Mouse (Mus musculus): ENCODE results near the gene Hist1h2af. TPM values are rescaled to one million over a fixed set of nuclear protein-coding genes. Genes with fewer than 3 reads are reported as not detected.
A peak's percentile ranks its signal among the peaks of the same experiment; 100 is the strongest.
"Not testable (repeated sequence)": the region's sequence is repeated elsewhere in the genome, so short reads cannot be mapped to it uniquely, and the experiment has no call there.

Gene Hist1h2af
- polyA plus RNA-seq, 1 experiment = 14.2 TPM

- Histone ChIP-seq H3K4me3 (ENCODE audit: insufficient read depth, low read length) (peak overlapping the region; percentile 85), H3K4me1 (ENCODE audit: control insufficient read depth, insufficient read depth, low read length) (no peaks in the 10 kb centered on the region; the same call in 1 of the 2 replicates), H3K27ac (ENCODE audit: insufficient read depth, low read length) (peak overlapping the region; percentile 84; the same call in 1 of the 2 replicates)
- TF ChIP-seq POLR2A (IDR thresholded peaks at IDR 0.05; ENCODE audit: extremely low read depth, insufficient read depth, low read length) (no peak), CTCF (IDR thresholded peaks at IDR 0.05; ENCODE audit: extremely low read depth, insufficient read depth, low read length) (no peak)
Observed at GRCm38 (mm10) chr13:23554393-23554792, 20.7 kb downstream of the Hist1h2af start.

GRCm38 (mm10) chr13:23554925-23555838 is 21.5 kb downstream of the Hist1h2af start:
- no peak for TF ChIP-seq CTCF (IDR thresholded peaks at IDR 0.05; ENCODE audit: extremely low read depth, insufficient read depth, low read length)
- TF ChIP-seq POLR2A (IDR thresholded peaks at IDR 0.05; ENCODE audit: extremely low read depth, insufficient read depth, low read length) = peak; percentile 94
- H3K4me1 ChIP-seq (ENCODE audit: control insufficient read depth, insufficient read depth, low read length) = no peaks in the 10 kb centered on the region; the same call in 1 of the 2 replicates
- peak overlapping the region; percentile 88; the same call in 1 of the 2 replicates for H3K27ac ChIP-seq (ENCODE audit: insufficient read depth, low read length)
- peak overlapping the region; percentile 85 for H3K4me3 ChIP-seq (ENCODE audit: insufficient read depth, low read length)

- TF ChIP-seq POLR2A (IDR thresholded peaks at IDR 0.05; ENCODE audit: extremely low read depth, insufficient read depth, low read length) (peak; percentile 75), CTCF (IDR thresholded peaks at IDR 0.05; ENCODE audit: extremely low read depth, insufficient read depth, low read length) (no peak)
- H3K4me1 ChIP-seq (ENCODE audit: control insufficient read depth, insufficient read depth, low read length) = no peaks in the 10 kb centered on the region; the same call in 1 of the 2 replicates
- peak overlapping the region; percentile 61; the same call in 1 of the 2 replicates for H3K27ac ChIP-seq (ENCODE audit: insufficient read depth, low read length)
- H3K4me3 ChIP-seq (ENCODE audit: insufficient read depth, low read length) = peak overlapping the region; percentile 85
Observed at GRCm38 (mm10) chr13:23555839-23556416, 22.2 kb downstream of the Hist1h2af start.

- Histone ChIP-seq H3K27ac (ENCODE audit: insufficient read depth, low read length) (no peak overlapping the region), H3K4me3 (ENCODE audit: insufficient read depth, low read length) (no peak overlapping the region; the same call in 1 of the 2 replicates), H3K4me1 (ENCODE audit: control insufficient read depth, insufficient read depth, low read length) (no peaks in the 10 kb centered on the region; the same call in 1 of the 2 replicates)
- TF ChIP-seq CTCF (IDR thresholded peaks at IDR 0.05; ENCODE audit: extremely low read depth, insufficient read depth, low read length) (no peak), POLR2A (IDR thresholded peaks at IDR 0.05; ENCODE audit: extremely low read depth, insufficient read depth, low read length) (no peak)
Observed at GRCm38 (mm10) chr13:23556906-23557305, 23.2 kb downstream of the Hist1h2af start.

- H3K27ac ChIP-seq (ENCODE audit: insufficient read depth, low read length); H3K4me3 ChIP-seq (ENCODE audit: insufficient read depth, low read length); H3K4me1 ChIP-seq (ENCODE audit: control insufficient read depth, insufficient read depth, low read length): not testable (repeated sequence)
Observed at GRCm38 (mm10) chr13:23560699-23561098, 27.0 kb downstream of the Hist1h2af start.

DNA sequence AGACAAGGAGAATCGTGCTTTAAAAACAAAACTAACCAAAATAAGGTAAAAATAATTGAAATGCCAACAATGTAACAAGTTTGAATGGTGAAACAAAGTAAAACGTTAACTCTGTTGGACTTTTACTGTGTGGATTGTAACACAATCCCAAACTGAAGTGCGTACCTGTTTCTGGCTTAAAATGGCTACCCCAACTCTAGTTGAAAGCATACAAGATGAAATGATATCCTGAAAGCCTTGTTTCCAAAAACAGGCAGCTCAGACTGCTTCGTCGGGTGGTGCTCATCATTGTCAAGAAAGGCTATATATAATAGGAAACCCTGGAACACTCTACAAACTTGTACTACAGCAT is 27.8 kb downstream of the Hist1h2af start:
- H3K4me1 ChIP-seq (ENCODE audit: control insufficient read depth, insufficient read depth, low read length) = not testable (repeated sequence)
- H3K4me3 ChIP-seq (ENCODE audit: insufficient read depth, low read length) = peak overlapping the region; percentile 7
- H3K27ac ChIP-seq (ENCODE audit: insufficient read depth, low read length) = 0 out of 2 replicates have a peak overlapping the region, but pooled peaks have one; percentile 26

DNA sequence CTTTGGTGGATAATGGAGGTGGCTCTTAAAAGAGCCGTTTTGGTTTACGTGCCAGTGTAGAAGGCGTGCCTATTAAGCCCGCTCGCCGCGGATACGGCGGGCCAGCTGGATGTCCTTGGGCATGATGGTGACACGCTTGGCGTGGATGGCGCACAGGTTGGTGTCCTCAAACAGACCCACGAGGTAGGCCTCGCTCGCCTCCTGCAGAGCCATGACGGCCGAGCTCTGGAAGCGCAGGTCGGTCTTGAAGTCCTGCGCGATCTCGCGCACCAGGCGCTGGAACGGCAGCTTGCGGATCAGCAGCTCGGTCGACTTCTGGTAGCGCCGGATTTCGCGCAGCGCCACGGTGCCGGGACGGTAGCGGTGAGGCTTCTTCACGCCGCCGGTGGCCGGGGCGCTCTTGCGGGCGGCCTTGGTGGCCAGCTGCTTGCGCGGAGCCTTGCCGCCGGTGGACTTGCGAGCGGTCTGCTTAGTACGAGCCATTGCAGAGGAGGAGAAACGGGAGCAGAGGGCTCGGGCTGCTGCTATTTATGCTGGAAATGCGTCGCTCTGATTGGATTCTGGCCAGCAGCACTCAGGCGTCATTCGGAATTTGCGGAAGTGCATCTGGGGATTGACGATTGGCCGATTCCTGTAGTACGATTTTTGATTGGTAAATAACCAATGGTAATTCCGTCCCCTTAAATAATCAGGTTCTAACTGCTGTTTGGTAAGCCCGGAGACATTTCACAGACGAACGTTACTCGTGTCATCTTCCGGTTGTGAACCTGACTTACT is 28.4 kb downstream of the Hist1h2af start, which contains the start of gene Hist1h3e:
Hist1h3e (minus strand) TSS at position 487 of the 777 bp plus-strand sequence.
- H3K4me1 ChIP-seq (ENCODE audit: control insufficient read depth, insufficient read depth, low read length) = not testable (repeated sequence)
- TF ChIP-seq POLR2A (IDR thresholded peaks at IDR 0.05; ENCODE audit: extremely low read depth, insufficient read depth, low read length) = peak; percentile 99

DNA sequence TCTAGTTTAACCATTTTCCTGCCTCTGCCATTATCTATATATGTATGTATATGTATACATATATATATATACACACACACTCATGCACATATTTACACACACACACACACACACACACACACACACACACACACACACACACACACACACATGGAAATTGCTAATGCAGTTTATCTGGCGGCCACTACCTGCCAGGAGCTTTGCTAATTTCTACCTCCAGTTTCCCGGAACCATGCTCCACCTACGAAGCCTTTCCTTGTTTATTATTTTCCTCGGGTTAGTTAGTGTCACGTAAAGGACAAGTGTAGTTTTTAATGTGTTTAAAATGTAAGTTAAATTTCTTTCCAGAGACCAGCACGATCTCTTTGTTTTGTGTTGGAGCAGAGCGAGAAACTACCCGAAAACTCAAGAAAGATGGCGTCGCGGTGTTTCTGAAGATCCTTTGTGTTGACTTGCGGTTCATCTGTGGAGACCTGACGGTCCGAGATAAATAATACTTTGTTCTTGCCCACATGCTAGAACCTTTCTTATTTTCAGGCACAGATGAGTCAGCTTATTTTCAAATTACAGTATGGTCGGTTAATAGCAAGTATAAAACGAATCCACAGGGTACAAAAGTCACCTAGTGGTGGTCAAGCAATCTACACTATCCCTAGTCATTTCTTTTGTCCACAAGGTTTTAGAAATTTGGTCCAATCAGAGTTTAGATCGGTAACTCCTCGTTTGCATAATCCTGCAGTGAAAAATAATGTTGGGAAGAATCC is 29.2 kb downstream of the Hist1h2af start:
- TF ChIP-seq POLR2A (IDR thresholded peaks at IDR 0.05; ENCODE audit: extremely low read depth, insufficient read depth, low read length) (no peak), CTCF (IDR thresholded peaks at IDR 0.05; ENCODE audit: extremely low read depth, insufficient read depth, low read length) (no peak)

More for the DNA sequence above, 28.4 kb downstream of the Hist1h2af start, which contains the start of gene Hist1h3e:
- H3K27ac ChIP-seq (ENCODE audit: insufficient read depth, low read length) = peak within 1 kb of the TSS; percentile 85
- H3K4me3 ChIP-seq (ENCODE audit: insufficient read depth, low read length) = peak within 1 kb of the TSS; percentile 7

GRCm38 (mm10) chr13:23564482-23564881 is 30.8 kb downstream of the Hist1h2af start:
- Histone ChIP-seq H3K4me1 (ENCODE audit: control insufficient read depth, insufficient read depth, low read length) (no peaks in the 10 kb centered on the region), H3K27ac (ENCODE audit: insufficient read depth, low read length) (no peak overlapping the region), H3K4me3 (ENCODE audit: insufficient read depth, low read length) (no peak overlapping the region)
- no peak for TF ChIP-seq POLR2A (IDR thresholded peaks at IDR 0.05; ENCODE audit: extremely low read depth, insufficient read depth, low read length)
- no peak for TF ChIP-seq CTCF (IDR thresholded peaks at IDR 0.05; ENCODE audit: extremely low read depth, insufficient read depth, low read length)

More for the DNA sequence above, 29.2 kb downstream of the Hist1h2af start:
- peak overlapping the region; percentile 85 for H3K27ac ChIP-seq (ENCODE audit: insufficient read depth, low read length)
- peak overlapping the region; percentile 7 for H3K4me3 ChIP-seq (ENCODE audit: insufficient read depth, low read length)
- no peaks in the 10 kb centered on the region for H3K4me1 ChIP-seq (ENCODE audit: control insufficient read depth, insufficient read depth, low read length)

- Histone ChIP-seq H3K27ac (ENCODE audit: insufficient read depth, low read length) (peak overlapping the region; percentile 99), H3K4me3 (ENCODE audit: insufficient read depth, low read length) (peak overlapping the region; percentile 69)
- not testable (repeated sequence) for H3K4me1 ChIP-seq (ENCODE audit: control insufficient read depth, insufficient read depth, low read length)
Observed at GRCm38 (mm10) chr13:23570261-23571021, 36.7 kb downstream of the Hist1h2af start.
